Mouse (Mus musculus): Measurements from ENCODE around the gene Trpc7. TPM values are rescaled to one million over a fixed set of nuclear protein-coding genes. Genes with fewer than 3 reads are reported as not detected.

Gene Trpc7
- polyA plus RNA-seq, 1 experiment from 2014 or later: 0.12 TPM

DNA sequence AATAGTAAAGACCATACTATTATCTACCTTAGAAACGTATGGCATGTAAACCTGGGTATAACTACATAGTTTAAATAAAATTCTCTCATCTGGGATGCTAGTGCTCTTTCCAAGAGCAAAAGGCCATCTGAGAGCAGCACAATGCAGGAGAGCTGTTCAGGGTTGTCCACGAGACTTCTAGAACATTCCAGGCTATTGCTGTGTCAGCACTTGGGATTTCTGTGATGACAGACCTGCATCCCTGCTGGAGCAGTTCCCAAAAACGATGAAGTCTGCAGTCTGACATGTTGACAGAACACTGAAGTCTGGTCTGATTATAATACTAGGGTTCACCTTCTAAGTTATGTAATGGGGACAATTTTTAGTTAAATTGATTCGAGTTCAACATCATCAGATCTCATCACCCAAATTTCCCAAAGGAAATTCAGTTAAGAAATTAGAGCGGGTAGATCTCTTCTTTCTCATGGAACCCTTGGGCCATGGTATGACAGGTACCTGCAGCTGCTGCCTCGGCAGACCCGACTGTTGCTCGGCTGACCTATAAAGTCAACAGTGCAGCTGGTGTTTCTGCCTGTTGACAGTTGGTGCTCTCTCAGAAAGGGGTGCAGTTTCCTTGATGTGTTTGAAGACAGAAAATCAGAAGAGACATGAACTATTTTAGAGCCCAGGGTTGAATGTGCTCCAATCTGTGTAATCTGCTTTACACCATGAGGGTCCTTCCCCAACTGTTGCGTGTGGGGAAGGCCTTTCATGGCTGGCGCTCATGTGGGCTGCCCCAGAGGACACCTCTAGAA, 148.9 kb downstream of the Trpc7 start:
- no peak for ATAC-seq (ENCODE audit: insufficient number of reproducible peaks, insufficient read depth, low FRiP score, low TSS enrichment)
- Histone ChIP-seq H3K36me3 (0 out of 2 replicates have a peak, but pooled peaks cover 4% of the 10 kb centered on the region), H3K27ac (no peak overlapping the region), H3K27me3 (peaks cover 17% of the 10 kb centered on the region), H3K4me2 (replicated peaks) (no peak overlapping the region), H3K9me3 (no peaks in the 10 kb centered on the region), H3K4me1 (peaks cover 5% of the 10 kb centered on the region; the same call in 1 of the 2 replicates), H3K9ac (no peak overlapping the region), H3K4me3 (no peak overlapping the region)
- 75% methylated on average over 10 of the region's 10 CpGs for WGBS

DNA sequence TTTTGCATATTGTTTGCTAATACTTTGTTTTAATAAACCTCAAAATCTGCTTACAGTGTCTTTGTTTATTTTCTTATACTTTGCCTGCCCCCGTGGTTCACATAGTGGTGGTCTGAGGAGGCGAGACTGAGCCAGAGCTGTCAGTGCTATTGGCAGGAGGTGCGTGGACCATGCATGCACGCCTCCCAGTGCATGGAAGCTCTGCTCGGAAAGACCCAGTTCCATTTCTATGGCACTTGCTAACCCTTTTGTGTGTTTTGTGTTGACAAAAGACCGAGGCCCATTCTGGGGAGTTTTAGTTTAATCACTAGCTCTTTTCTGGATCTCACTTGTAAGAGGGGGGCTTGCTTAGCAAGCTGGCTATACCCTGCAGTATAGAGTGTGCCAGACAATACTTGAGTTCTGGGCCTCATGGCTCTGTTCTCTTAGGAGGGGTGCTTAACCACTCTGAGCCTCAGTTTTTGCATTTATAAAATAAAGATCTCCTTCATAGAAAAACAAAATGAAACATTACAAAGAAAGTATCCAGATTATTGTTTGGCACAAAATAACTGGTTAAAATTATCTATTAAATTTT, 153.4 kb downstream of the Trpc7 start:
- WGBS: 81% methylated on average over 6 of the region's 6 CpGs
- Histone ChIP-seq H3K4me2 (replicated peaks) (no peak overlapping the region), H3K9ac (no peak overlapping the region), H3K27me3 (no peaks in the 10 kb centered on the region), H3K27ac (no peak overlapping the region), H3K36me3 (peaks cover 28% of the 10 kb centered on the region), H3K4me3 (no peak overlapping the region), H3K4me1 (no peaks in the 10 kb centered on the region), H3K9me3 (no peaks in the 10 kb centered on the region)
- ATAC-seq (ENCODE audit: insufficient number of reproducible peaks, insufficient read depth, low FRiP score, low TSS enrichment): no peak

DNA sequence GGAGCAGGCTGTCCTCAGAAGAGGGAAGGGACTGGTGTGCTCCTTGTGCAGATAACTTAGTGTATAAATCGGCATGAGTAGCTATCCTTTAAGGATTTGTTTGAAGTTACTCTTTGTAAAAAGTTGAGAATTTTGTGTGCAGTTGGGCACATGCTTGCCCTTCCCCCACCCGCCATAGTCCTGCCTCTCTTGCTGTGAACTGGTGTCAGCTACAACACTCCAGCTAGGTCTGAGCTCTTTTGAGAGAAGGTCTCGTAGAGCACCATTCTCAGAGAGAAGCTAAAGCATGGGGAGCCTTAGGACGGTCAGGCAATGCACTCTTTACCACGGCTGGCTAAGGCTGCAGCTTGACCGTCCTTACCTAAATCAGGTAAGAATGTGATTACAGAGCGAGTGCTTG, 154.1 kb downstream of the Trpc7 start:
- 88% methylated on average over 7 of the region's 7 CpGs for WGBS
- ATAC-seq (ENCODE audit: insufficient number of reproducible peaks, insufficient read depth, low FRiP score, low TSS enrichment): no peak
- H3K4me1 ChIP-seq: no peaks in the 10 kb centered on the region
- no peak overlapping the region for H3K27ac ChIP-seq
- no peaks in the 10 kb centered on the region for H3K27me3 ChIP-seq
- peaks cover 34% of the 10 kb centered on the region for H3K36me3 ChIP-seq
- no peak overlapping the region for H3K9ac ChIP-seq
- H3K4me3 ChIP-seq: no peak overlapping the region
- H3K4me2 ChIP-seq (replicated peaks): no peak overlapping the region
- no peaks in the 10 kb centered on the region for H3K9me3 ChIP-seq

DNA sequence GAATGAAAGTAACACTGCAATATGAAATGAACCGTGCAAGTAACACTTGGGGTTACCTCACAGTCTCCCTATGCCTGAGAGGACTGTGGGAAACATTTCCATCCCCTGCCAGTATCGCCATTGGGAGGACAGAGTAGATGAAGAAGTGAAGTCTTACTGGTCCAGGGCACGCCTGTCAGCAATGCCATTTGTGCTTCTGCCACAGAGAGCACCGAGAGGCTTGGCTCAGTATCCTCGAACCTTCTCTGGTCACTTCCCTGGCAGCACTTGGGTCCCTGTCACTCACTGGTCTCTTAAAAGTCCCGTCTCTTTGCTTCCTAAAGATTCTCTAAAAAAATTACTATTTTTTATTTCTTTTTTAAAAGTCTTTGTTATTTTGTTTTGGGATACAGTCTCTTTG, 155.3 kb downstream of the Trpc7 start:
- Histone ChIP-seq H3K4me3 (no peak overlapping the region), H3K4me2 (replicated peaks) (no peak overlapping the region), H3K27me3 (no peaks in the 10 kb centered on the region), H3K36me3 (peaks cover 40% of the 10 kb centered on the region), H3K9me3 (no peaks in the 10 kb centered on the region), H3K9ac (no peak overlapping the region), H3K27ac (no peak overlapping the region), H3K4me1 (no peaks in the 10 kb centered on the region)
- ATAC-seq (ENCODE audit: insufficient number of reproducible peaks, insufficient read depth, low FRiP score, low TSS enrichment): no peak
- WGBS: 86% methylated on average over 6 of the region's 6 CpGs

DNA sequence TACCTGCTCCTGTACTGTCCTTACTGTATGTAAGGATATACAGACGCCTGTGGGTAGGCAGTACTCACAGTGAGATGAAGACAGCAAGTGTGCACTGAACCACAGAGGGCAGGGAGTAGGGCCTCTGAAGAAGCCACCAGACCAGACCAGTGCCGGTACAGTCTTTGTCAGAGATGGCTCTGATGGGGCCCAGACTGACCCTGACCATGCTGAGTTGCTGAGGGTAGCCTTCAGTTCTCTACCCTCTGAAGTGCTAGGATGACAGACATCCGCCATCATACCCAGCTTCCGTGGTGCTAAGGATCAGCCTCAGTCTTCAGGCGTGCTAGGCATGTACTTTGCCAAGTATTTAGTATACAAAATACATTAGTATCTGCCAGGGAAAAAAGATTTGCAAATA, 156.2 kb downstream of the Trpc7 start:
- Histone ChIP-seq H3K4me2 (replicated peaks) (no peak overlapping the region), H3K27me3 (no peaks in the 10 kb centered on the region), H3K9ac (no peak overlapping the region), H3K27ac (no peak overlapping the region), H3K9me3 (no peaks in the 10 kb centered on the region), H3K36me3 (peaks cover 48% of the 10 kb centered on the region), H3K4me3 (no peak overlapping the region), H3K4me1 (no peaks in the 10 kb centered on the region)
- WGBS: 94% methylated on average over 5 of the region's 5 CpGs
- ATAC-seq (ENCODE audit: insufficient number of reproducible peaks, insufficient read depth, low FRiP score, low TSS enrichment): no peak

DNA sequence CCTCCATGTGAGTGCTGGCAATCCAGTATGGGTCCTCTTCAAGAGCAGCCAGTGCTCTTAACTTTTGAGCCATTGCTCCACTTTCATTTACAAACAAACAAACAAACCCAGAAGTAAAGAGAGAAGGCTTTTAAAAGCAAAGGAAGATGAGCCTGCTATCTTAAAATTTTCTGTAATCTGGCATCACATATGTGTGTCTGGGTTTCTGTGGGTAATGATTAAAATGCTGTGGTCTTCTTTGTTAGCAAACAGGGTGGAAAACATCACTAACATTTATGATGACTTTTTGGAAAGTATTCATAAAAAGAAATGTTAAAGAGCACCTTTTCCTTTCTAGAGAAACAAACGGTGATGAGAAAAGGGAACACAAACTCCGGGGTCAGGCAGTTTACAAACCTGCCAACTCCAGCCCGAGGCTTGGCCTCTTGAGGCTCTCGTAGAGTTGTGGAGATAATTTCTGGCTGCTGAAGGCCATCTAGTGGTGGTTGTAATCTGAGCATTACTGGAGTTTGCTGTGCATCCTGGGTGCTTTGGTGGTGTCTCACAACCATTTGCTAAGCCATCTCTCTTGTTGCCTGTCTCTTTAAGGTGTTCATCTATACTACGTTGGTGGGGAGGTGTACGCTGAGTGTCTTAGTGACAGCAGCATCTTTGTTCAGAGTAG, 160.4 kb downstream of the Trpc7 start:
- no peak for ATAC-seq (ENCODE audit: insufficient number of reproducible peaks, insufficient read depth, low FRiP score, low TSS enrichment)
- H3K4me1 ChIP-seq: no peaks in the 10 kb centered on the region
- H3K4me2 ChIP-seq (replicated peaks): no peak overlapping the region
- H3K27ac ChIP-seq: no peak overlapping the region
- peaks cover 79% of the 10 kb centered on the region for H3K36me3 ChIP-seq
- H3K4me3 ChIP-seq: no peak overlapping the region
- no peaks in the 10 kb centered on the region for H3K9me3 ChIP-seq
- 63% methylated on average over 6 of the region's 6 CpGs for WGBS
- no peaks in the 10 kb centered on the region for H3K27me3 ChIP-seq
- no peak overlapping the region for H3K9ac ChIP-seq

DNA sequence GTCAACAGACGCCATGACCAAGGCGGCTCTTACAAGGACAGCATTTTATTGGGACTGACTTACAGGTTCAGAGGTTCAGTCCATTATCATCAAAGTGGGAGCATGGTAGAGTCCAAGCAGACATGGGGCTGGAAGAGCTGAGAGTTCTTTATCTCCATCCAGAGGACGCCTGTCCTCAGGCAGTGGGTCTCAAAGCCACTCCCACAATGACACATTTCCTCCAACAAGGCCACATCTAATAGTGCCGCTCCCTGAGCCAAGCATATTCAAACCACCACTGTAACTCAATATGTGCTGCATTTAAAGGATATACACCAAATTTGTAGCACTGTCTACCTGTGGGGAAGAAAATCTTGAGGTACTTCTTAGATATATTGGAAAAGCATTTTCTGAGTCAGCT, 161.2 kb downstream of the Trpc7 start:
- Histone ChIP-seq H3K4me3 (no peak overlapping the region), H3K27me3 (no peaks in the 10 kb centered on the region), H3K27ac (no peak overlapping the region), H3K9ac (no peak overlapping the region), H3K4me2 (replicated peaks) (no peak overlapping the region), H3K36me3 (peaks cover 80% of the 10 kb centered on the region), H3K4me1 (no peaks in the 10 kb centered on the region), H3K9me3 (no peaks in the 10 kb centered on the region)
- 90% methylated on average over 4 of the region's 4 CpGs for WGBS
- ATAC-seq (ENCODE audit: insufficient number of reproducible peaks, insufficient read depth, low FRiP score, low TSS enrichment): no peak

DNA sequence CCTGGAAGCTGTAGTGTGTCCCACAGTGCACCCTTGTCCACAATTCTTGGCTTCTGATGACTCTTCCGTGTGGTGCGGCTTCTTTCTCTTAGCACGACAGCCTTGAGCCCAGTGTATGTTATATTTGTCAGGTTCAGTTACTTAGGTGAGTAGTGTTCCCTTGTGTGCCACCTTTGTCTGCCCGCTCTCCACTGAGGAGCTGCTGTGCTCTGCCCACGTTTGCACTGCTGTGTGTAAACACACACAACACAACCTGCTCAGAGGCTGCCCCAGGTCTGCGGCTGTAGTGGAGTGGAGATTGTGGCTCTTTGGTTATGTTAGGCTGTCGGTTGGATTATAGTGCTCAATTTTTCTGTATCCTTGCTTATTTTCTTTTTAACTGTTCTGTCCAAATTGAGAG, 166.7 kb downstream of the Trpc7 start:
- Histone ChIP-seq H3K4me2 (replicated peaks) (no peak overlapping the region), H3K9me3 (no peaks in the 10 kb centered on the region), H3K36me3 (peaks cover 93% of the 10 kb centered on the region), H3K4me3 (no peak overlapping the region), H3K27ac (no peak overlapping the region), H3K4me1 (no peaks in the 10 kb centered on the region), H3K27me3 (no peaks in the 10 kb centered on the region), H3K9ac (no peak overlapping the region)
- 95% methylated on average over 7 of the region's 7 CpGs for WGBS
- no peak for ATAC-seq (ENCODE audit: insufficient number of reproducible peaks, insufficient read depth, low FRiP score, low TSS enrichment)

DNA sequence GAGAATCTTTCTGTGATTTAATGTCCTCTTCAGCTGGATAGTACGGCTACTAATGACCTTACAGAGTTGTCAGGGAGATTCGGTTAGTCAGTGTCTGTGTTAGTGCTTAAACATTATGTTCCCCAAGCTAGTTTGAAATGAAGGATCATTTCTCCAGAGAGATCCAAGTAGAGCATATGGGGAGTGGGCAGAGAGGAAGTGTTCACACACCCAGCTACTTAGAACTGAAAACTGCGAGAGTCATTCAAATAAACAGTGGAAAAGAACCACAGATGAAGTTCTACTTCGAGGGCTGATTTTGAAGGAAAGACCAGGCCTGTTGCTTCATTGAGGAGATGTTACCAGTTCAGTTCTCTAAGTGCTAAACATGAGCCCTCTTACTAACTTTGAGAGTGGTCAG, 169.2 kb downstream of the Trpc7 start:
- no peak overlapping the region for H3K4me3 ChIP-seq
- no peaks in the 10 kb centered on the region for H3K9me3 ChIP-seq
- no peaks in the 10 kb centered on the region for H3K27me3 ChIP-seq
- WGBS: 91% methylated on average over 4 of the region's 4 CpGs
- no peak for ATAC-seq (ENCODE audit: insufficient number of reproducible peaks, insufficient read depth, low FRiP score, low TSS enrichment)
- H3K4me1 ChIP-seq: no peaks in the 10 kb centered on the region
- no peak overlapping the region for H3K4me2 ChIP-seq (replicated peaks)
- H3K27ac ChIP-seq: no peak overlapping the region
- H3K36me3 ChIP-seq: peaks cover 77% of the 10 kb centered on the region
- no peak overlapping the region for H3K9ac ChIP-seq

Other genes starting within 250 kb of the Trpc7 start
- gene Smad5, start 193.0 kb downstream of the Trpc7 start, polyA plus RNA-seq (2016; fragmentation: Nextera tagmentation; extraction: Ambion mirVana): 46.0 and 46.3 TPM in 2 replicates
- gene Gm45623, start 142.2 kb downstream of the Trpc7 start, polyA plus RNA-seq (2016; fragmentation: Nextera tagmentation; extraction: Ambion mirVana): 0.46 and 0.47 TPM in 2 replicates